Mouse (Mus musculus) right cerebral cortex, postnatal 36 days (tissue): ENCODE measurements at regions not wholly inside any gene's neighbourhood (a gene's known extent, or its start where the extent isn't known, plus 50 kb on each side); places are given as distances from the start of the nearest gene placed in this dataset.
"Not testable (repeated sequence)": the region's sequence is repeated elsewhere in the genome, so short reads cannot be mapped to it uniquely, and the experiment has no call there.

ENCODE experiments used
- DNase-seq, 2 experiments: peaks; one replicate each; pipeline ENCODE4 v3.0.0; 2022; ENCODE audit warnings: low spot score in 2 of 2, mixed read lengths in 1 of 2

GRCm38 (mm10) chr2:57185151-57185550, 52.3 kb upstream of the Gpd2 start:
- DNase-seq: no peak

GRCm38 (mm10) chr2:57183108-57183507, 54.3 kb upstream of the Gpd2 start:
- not testable (repeated sequence) for DNase-seq

- peak; percentile 89 to 92 for DNase-seq
These were observed 55.5 kb upstream of the Gpd2 start for GRCm38 (mm10) chr2:57181692-57182541.

GRCm38 (mm10) chr2:57181350-57181691, 56.1 kb upstream of the Gpd2 start:
- no peak for DNase-seq

- peak; percentile 16 to 26 for DNase-seq
These were observed 54.3 kb upstream of the Nr4a2 start for GRCm38 (mm10) chr2:57178056-57178455.

- DNase-seq: no peak
These were observed 52.7 kb upstream of the Nr4a2 start for GRCm38 (mm10) chr2:57176547-57176946.

- DNase-seq: no peak
These were observed 51.4 kb upstream of the Nr4a2 start for GRCm38 (mm10) chr2:57175219-57175618.
